ENCODE assay signal across 7 mouse cellular contexts in genomic region chr9:110130896-110131524, GRCm38 (mm10). TPM values are rescaled to one million over a fixed set of nuclear protein-coding genes. Genes with fewer than 3 reads are reported as not detected.
DNase-seq lines count a peak whose midpoint lies in the region; ATAC-seq and TF ChIP-seq lines count a peak whose summit lies in the region.

No protein-coding gene starts in this region.

- 35% methylated on average over 10 of the region's 10 CpGs for WGBS in neural tube, embryonic 11.5 days
- WGBS in embryonic facial prominence, embryonic 14.5 days, result 25% methylated on average over 10 of the region's 10 CpGs
- 15% methylated on average over 10 of the region's 10 CpGs for WGBS in intestine, embryonic 16.5 days
- WGBS in small intestine, adult 2 months, result 11% methylated on average over 10 of the region's 10 CpGs

- H3K4me1 ChIP-seq in neural tube, embryonic 11.5 days (ENCODE audit: control insufficient read depth, insufficient read depth, low read length), result peaks cover 13% of the 10 kb centered on the region
- peaks cover 8% of the 10 kb centered on the region; the same call in 1 of the 2 replicates for H3K4me1 ChIP-seq in embryonic facial prominence, embryonic 14.5 days (ENCODE audit: control insufficient read depth, insufficient read depth, low read length)
- peaks cover 8% of the 10 kb centered on the region for H3K4me1 ChIP-seq in intestine, embryonic 16.5 days (ENCODE audit: control insufficient read depth, insufficient read depth, low read length)
- peaks cover 2% of the 10 kb centered on the region; the same call in 1 of the 2 replicates for H3K4me1 ChIP-seq in small intestine, adult 2 months (ENCODE audit: control insufficient read depth, insufficient read depth, insufficient read length, low read length)

- ATAC-seq in neural tube, embryonic 11.5 days (ENCODE audit: insufficient read depth, low FRiP score, low TSS enrichment), result no peak
- ATAC-seq in embryonic facial prominence, embryonic 14.5 days (ENCODE audit: low read depth), result no peak
- no peak for ATAC-seq in intestine, embryonic 16.5 days

- no peak for TF ChIP-seq CTCF in small intestine, adult 2 months (IDR thresholded peaks at IDR 0.05; ENCODE audit: extremely low read depth, insufficient read length, insufficient replicate concordance, low read depth, low read length)

- peak overlapping the region; percentile 99 for H3K9ac ChIP-seq in neural tube, embryonic 11.5 days (ENCODE audit: low read length)
- H3K9ac ChIP-seq in embryonic facial prominence, embryonic 14.5 days (ENCODE audit: low read depth, low read length), result peak overlapping the region; percentile 99
- H3K9ac ChIP-seq in intestine, embryonic 16.5 days (ENCODE audit: low read depth, low read length), result peak overlapping the region; percentile 96

- peak overlapping the region; percentile 92 for H3K27ac ChIP-seq in neural tube, embryonic 11.5 days (ENCODE audit: low read depth, low read length)
- peak overlapping the region; percentile 93 for H3K27ac ChIP-seq in embryonic facial prominence, embryonic 14.5 days (replicated peaks; ENCODE audit: low read depth, low read length)
- peak overlapping the region; percentile 92 for H3K27ac ChIP-seq in intestine, embryonic 16.5 days (ENCODE audit: low read length)
- peak overlapping the region; percentile 90 for H3K27ac ChIP-seq in small intestine, adult 2 months (ENCODE audit: insufficient read depth, low read depth, low read length)

- peak overlapping the region; percentile 53 for H3K4me2 ChIP-seq in neural tube, embryonic 11.5 days (ENCODE audit: low read depth)
- peak overlapping the region; percentile 52 for H3K4me2 ChIP-seq in embryonic facial prominence, embryonic 14.5 days (ENCODE audit: low read depth, low read length)
- peak overlapping the region; percentile 67 for H3K4me2 ChIP-seq in intestine, embryonic 16.5 days (ENCODE audit: low read depth, low read length)

- H3K9me3 ChIP-seq in neural tube, embryonic 11.5 days (ENCODE audit: control insufficient read depth, low read length), result no peaks in the 10 kb centered on the region
- no peaks in the 10 kb centered on the region for H3K9me3 ChIP-seq in embryonic facial prominence, embryonic 14.5 days (ENCODE audit: control insufficient read depth, low read length)
- no peaks in the 10 kb centered on the region for H3K9me3 ChIP-seq in intestine, embryonic 16.5 days (ENCODE audit: control insufficient read depth, low read length)

- peaks cover 2% of the 10 kb centered on the region; the same call in 1 of the 2 replicates for H3K36me3 ChIP-seq in neural tube, embryonic 11.5 days (ENCODE audit: control insufficient read depth, insufficient read depth, low read length)
- peaks cover 10% of the 10 kb centered on the region; the same call in 1 of the 2 replicates for H3K36me3 ChIP-seq in embryonic facial prominence, embryonic 14.5 days (ENCODE audit: control insufficient read depth, insufficient read depth, low read length)
- no peaks in the 10 kb centered on the region for H3K36me3 ChIP-seq in intestine, embryonic 16.5 days (ENCODE audit: control insufficient read depth, insufficient read depth, low read length)
- H3K36me3 ChIP-seq in small intestine, adult 2 months (ENCODE audit: control insufficient read depth, insufficient read depth, low read length), result peaks cover 3% of the 10 kb centered on the region; the same call in 1 of the 2 replicates

- no peak for TF ChIP-seq POLR2A in small intestine, adult 2 months (IDR thresholded peaks at IDR 0.05; ENCODE audit: low read depth, low read length)

- no peaks in the 10 kb centered on the region for H3K27me3 ChIP-seq in neural tube, embryonic 11.5 days (ENCODE audit: control insufficient read depth, insufficient read depth, low read length)
- no peaks in the 10 kb centered on the region for H3K27me3 ChIP-seq in embryonic facial prominence, embryonic 14.5 days (replicated peaks; ENCODE audit: control insufficient read depth, insufficient read depth, low read length)
- no peaks in the 10 kb centered on the region for H3K27me3 ChIP-seq in intestine, embryonic 16.5 days (replicated peaks; ENCODE audit: control insufficient read depth, insufficient read depth, low read length)
- no peaks in the 10 kb centered on the region for H3K27me3 ChIP-seq in small intestine, adult 2 months (ENCODE audit: control insufficient read depth, insufficient read depth, low read length)

- no peak for DNase-seq in neural tube, embryonic 11.5 days (ENCODE audit: low spot score)
- DNase-seq in neural tube, embryonic 10.5 days (ENCODE audit: extremely low spot score, low spot score), result no peak
- DNase-seq in embryonic facial prominence, embryonic 14.5 days (ENCODE audit: low spot score), result no peak
- no peak for DNase-seq in urinary bladder, postnatal 14 days (ENCODE audit: low spot score)
- DNase-seq in left cerebral cortex, adult 11 months (ENCODE audit: low spot score), result no peak

- H3K4me3 ChIP-seq in neural tube, embryonic 11.5 days (ENCODE audit: low read depth, low read length), result peak overlapping the region; percentile 87
- H3K4me3 ChIP-seq in embryonic facial prominence, embryonic 14.5 days (ENCODE audit: low read depth, low read length), result peak overlapping the region; percentile 95
- H3K4me3 ChIP-seq in intestine, embryonic 16.5 days (ENCODE audit: low read length), result peak overlapping the region; percentile 95
- peak overlapping the region; percentile 70 for H3K4me3 ChIP-seq in small intestine, adult 2 months (ENCODE audit: low read depth, low read length)

RNA-seq across cellular contexts. Expression of gene Dhx30, which starts 13.4 kb away (rescaled TPM):
- polyA plus RNA-seq in neural tube, embryonic 11.5 days (2014; fragmentation: Nextera tagmentation; extraction: Ambion mirVana), result 166 and 178 TPM in 2 replicates
- polyA plus RNA-seq in embryonic facial prominence, embryonic 14.5 days (2014; fragmentation: Nextera tagmentation; extraction: Ambion mirVana), result 110 and 120 TPM in 2 replicates
- 77.2 and 83.9 TPM in 2 replicates for polyA plus RNA-seq in intestine, embryonic 16.5 days (2015; fragmentation: Nextera tagmentation; extraction: Ambion mirVana)
- 20.3 and 30.4 TPM in 2 replicates for polyA plus RNA-seq in small intestine, adult 2 months (2012; rRNA removed)

RNA-seq across cellular contexts. Expression of gene Smarcc1, which starts 13.5 kb away (rescaled TPM):
- 157 and 167 TPM in 2 replicates for polyA plus RNA-seq in neural tube, embryonic 11.5 days (2014; fragmentation: Nextera tagmentation; extraction: Ambion mirVana)
- 105 and 122 TPM in 2 replicates for polyA plus RNA-seq in embryonic facial prominence, embryonic 14.5 days (2014; fragmentation: Nextera tagmentation; extraction: Ambion mirVana)
- polyA plus RNA-seq in intestine, embryonic 16.5 days (2015; fragmentation: Nextera tagmentation; extraction: Ambion mirVana), result 56.8 and 60.8 TPM in 2 replicates
- polyA plus RNA-seq in small intestine, adult 2 months (2012; rRNA removed), result 5.0 and 11.3 TPM in 2 replicates
